Mouse (Mus musculus) gastrocnemius, postnatal 4 days (tissue): ENCODE results near the gene Edaradd. TPM values are rescaled to one million over a fixed set of nuclear protein-coding genes. Genes with fewer than 3 reads are reported as not detected.
"Not testable (repeated sequence)": the region's sequence is repeated elsewhere in the genome, so short reads cannot be mapped to it uniquely, and the experiment has no call there.

Experiments
- DNase-seq, 2 experiments: peaks; one replicate each; pipeline ENCODE4 v3.0.0; 2021 to 2022; ENCODE audit warnings: low spot score in 2 of 2, mixed read lengths in 2 of 2
- total RNA-seq, 2 experiments: library from RNA; stranded (reverse); gene quantifications; 2 replicates each; pipeline ENCODE4 v1.2.3; 2021

Edaradd gene
- total RNA-seq, 2 experiments from 2014 or later, result 0.10 TPM

DNA sequence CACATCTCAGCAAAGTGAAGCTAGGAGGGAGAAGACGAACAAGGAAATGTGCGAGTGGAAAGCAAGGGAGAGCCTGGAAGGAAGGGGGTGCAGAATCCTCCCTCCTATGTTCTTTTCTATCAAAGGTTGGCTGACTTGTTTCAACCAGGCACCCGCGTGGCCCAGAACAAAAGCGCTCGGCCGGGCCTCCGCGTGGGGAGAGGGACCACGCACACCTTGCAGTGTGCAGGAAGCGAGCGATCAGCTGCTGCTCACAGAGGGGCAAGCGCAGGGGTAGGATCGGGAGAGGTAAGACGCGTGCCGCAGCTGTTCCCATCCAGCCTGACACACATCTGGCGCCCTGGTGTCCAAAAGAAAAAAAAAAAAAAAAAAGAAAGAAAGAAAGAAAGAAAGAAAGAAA lies 867 bp downstream of the Edaradd start:
- DNase-seq, result no peak

DNA sequence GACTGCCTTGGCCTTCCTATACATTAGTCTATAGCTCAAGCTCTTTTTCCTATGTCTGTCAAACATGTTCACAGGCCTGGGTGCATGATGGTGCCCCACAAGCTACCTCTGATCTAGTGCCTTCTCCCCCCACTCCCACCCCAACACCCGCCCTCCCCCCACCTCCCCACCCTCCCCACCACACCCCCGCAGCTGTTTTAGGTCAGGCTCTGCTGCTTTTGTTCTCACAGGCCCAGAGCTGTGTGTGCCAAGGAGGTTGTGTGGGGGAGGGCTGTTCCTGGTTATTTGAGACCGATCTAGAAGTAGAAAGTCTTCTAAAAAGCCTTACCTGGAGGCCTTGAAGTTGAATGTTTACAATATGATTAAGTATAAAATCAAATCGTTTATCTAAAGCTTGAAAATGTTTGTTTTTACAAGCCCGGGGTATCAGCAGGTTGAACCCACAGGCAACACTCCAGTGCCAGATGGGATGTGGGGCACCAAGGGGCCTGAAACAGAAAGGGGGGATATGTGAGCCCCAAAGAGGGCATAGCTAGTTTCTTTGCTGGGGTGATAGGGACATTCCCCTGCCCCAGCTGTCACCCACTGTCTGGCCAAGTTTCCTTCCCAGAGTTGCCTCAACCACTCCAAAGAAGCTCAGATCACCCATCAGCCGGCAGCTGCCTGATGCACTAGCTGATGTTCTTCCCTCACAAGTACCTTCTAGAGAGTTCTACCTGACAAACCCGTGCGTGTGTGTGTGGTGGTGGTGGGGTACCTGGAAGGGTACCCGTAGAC lies 8.9 kb downstream of the Edaradd start:
- DNase-seq, result no peak

DNA sequence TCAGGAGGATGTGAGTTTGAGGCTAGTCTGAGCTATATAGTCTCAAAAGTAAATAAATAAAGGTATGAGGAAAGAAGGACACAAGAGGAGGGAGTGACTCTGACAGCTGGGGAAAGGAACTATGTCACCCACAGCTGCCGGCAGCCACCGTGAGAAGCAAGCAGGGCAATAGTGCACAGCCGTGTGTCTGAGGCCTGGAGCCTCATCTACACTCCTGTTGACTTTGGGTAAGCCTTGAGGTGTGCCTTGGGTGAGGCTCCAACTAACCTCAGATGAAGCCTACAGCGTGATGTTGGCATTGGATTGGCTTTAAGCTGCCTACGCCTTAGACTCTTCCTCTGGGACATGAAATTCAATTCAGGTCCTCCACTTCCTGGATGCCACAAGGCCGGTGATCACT lies 10.2 kb downstream of the Edaradd start:
- no peak for DNase-seq

DNA sequence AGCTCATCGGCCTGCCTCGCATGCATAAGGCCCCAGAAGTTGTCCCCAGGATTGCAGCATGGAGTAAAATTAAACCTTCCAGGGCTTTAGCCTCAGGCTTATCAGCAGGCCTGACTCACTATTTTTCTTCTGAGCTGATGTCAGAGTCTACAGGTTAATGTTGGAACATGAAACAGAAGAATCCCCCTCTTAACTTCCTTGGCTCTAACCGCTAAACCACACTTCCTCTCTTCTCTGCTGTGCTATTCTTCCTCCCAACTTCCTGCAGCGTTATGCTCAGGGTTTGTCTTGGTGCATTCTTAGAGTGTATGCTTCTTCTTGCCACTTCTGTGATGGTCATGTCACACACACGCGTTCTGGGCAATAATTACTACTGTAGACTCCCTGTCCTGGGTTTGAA lies 12.8 kb downstream of the Edaradd start:
- DNase-seq, result no peak

DNA sequence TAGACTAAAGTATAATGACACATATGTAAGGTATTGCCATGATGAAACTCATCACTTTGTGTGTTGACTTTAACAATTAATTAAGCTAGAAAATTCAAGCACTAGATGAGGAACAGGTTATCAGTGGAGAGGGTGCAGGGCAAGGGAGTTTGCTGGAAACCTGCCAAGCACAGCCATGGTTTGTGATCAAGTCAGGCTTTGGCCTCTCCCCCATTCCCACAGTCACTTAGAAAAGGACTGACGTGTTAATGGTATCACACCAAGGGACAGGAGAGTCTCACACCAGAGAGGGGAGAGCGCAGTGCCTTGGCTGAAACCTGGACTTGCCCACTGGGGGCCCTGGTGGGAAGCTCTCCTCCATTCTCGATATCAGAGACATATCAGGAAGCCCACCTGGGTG lies 14.9 kb downstream of the Edaradd start:
- DNase-seq, result no peak

DNA sequence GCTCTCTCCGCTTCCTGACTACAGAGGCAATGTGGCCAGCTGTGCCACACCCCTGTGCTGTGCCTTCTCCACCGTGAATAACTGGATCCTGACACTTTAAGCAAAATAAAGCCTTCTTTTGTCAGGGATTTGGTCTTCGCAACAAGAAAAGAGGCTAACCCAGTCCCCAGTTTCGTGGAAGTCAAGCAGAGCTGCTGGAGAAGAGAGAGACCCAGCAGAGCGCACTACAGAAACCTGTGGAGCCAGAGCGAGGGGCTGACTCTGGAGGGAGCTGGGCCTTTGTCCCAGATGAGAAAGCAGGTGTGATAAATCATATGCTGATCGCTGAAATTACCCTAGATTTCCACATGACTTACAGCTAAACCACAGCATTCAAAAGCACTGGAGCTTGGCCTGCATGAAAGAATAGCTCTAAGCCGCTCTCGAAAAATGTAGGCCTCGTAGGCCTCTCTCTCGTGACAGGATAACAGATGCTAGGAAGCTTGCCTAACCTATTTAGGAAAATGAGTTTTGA lies 16.9 kb downstream of the Edaradd start:
- no peak for DNase-seq

DNA sequence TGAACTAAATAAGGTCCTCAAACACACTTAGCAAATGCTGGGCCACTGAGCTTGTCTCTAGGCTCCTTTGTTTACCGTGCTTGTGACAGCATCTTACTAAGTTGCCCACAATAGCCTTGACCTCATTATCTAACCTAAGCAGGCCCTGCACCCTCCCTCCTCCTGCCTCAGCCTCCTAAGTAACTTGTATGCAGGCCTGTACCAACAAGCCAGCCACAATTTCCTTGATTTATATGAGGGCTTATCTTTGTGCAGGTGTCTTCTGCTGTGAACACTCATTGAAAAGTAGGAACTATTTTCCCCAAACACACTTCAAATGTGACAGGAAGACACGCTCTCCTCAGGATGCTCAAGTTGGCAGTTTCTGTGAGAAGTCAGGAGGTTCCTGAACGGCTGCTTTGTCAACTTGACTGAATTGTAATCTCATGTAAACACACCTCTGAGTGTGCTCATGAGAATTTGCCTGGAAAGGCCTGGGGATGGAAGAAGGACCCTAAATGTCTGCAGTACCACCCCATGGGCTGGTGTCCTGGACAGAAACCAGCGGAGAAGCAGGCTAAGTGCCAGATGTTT lies 17.5 kb downstream of the Edaradd start:
- no peak for DNase-seq

DNA sequence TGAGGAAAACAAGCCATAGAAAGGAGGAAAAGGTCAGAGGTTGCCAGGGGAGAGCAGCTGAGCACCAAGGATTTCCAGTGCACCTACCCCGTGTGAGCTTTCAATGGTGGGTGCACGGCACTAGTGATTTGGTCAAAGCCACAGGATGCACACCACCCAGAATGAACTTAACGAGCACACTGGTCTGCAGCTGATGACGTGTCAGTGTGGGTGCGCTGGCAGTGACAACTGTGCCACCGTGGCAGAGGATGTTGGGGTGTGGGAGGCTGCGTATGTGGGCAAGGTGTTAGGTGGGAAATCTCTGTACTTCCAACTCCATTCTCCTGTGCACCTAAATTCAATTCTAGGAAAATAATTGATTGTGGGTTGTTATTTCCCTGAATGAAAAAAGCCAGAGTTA lies 21.1 kb downstream of the Edaradd start:
- no peak for DNase-seq

DNA sequence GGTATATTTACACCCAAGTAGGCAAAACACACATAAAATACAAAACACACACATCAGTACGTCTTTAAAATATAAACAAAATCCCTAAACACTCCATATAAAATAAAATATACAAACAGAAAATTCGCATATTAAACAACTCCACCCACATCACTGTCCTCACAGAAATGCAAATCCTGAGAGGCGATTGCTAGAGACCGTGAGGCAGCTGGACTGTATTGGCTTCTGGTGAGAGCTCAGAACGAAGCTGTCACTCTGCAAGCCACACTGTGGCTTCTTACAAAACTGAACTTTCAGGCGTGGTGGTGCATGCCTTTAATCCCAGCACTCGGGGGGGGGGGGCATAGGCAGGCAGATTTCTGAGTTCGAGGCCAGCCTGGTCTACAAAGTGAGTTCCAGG lies 22.4 kb downstream of the Edaradd start:
- no peak for DNase-seq

DNA sequence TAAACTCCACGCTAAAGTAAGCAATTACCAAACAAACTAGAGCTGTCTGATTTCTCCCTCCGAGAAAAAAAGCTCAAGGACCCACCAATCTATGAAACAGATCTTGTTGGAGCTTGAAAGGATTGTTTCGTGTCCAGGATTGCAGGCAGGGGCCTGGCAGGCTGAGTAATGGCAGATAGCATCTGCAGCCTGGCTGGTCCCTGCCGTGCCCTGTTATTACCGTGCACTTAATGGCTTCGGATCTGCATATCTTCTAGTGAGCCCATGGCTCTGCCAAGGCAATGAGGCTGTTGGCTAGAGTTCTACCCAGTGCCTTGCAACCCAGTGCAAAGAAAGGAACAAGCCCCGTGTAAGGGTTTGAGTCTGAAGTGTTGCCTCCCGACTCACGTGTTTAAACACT lies 25.5 kb downstream of the Edaradd start:
- no peak for DNase-seq

DNA sequence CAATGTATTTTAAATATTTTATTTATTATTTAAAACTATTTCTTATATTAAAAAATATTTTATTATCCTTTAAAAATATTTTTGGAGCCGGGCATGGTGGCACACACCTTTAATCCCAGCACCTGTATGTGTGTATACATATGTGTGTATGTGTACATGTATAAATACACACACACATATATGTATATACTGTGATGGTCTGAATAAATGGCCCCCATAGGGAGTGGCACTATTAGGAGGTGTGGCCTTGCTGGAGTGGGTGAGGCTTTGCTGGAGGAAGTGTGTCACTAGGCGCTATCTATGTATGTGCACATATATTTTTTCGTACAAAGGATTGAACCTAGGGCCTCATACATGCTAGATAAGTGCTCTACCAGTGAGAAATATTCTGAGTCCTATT lies 27.7 kb downstream of the Edaradd start:
- DNase-seq, result no peak

DNA sequence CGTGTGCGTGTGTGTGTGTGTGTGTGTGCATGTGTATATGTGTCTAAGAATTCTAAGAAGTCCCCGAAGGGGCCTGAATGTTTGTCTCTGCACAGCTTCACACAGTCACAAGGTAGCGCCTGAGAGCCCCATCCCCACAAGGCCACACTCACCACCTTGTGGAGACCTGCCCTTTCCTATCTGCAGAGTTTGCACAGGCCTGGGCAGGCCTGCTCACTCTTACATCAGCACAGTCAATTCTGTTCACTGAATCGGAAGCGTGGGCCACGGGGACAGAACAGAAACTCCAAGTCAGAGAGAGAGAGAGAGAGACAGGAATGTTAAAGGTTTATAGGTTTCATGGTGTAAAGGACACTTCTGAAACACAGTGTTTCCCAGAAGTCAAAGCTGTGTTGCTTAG lies 34.6 kb downstream of the Edaradd start:
- DNase-seq, result no peak

DNA sequence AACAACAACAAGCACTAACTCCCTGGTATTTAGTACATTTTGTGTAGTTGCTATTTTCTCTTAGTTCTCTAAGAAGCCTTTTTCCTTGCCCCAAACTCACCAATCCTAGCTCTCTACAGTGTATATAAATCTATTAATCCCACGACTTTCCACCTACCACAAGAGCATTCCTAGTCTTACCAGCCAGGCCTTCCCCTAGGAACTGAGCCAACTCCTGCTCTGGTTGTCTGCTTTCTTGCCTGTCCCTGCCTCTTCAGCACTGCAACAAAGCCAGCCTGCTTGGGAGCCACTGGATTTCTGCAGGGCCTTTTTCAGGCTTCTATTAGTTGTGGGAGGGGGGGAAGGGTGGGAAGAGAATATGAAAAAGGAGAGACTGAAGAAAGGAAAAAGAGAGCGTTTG lies 35.0 kb downstream of the Edaradd start:
- DNase-seq, result no peak

DNA sequence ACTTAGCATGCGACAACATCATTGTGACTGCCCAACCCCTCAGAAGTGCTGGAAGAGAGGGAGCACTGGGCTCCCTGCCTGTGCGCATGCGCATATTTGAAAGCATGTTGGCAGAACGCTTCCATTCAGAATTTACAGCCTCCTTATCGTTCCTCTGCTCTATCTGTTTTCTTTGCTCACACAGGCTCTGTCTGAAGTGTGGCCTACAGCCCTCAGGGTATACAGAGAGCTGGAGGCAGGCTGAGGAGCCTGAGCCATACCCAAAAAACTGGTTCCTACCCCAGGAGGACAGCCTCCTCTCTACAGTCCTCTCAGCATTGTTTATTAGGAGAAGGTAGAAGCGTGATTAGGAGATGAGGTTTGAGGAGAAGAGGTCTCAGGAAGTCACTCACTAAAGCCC lies 40.4 kb downstream of the Edaradd start:
- no peak for DNase-seq

DNA sequence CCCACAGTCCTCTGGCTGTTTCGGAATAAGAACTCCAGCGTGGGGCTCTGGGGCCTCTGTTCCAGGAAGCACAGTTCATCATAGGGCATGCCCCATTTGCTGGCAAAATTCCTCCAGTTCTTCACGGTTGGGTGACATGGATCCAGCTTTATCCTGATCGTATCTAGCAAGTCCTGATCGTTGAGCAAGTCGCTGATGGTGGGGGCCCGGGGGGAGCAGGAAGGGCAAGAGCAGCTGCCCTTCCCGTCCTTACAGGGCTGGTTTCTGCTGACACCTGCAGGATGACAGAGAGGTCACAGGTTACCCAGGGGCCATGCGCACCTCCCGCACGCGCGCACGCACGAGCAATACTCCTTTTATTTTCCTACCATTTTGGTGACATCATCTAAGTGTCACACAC lies 41.9 kb downstream of the Edaradd start:
- no peak for DNase-seq

DNA sequence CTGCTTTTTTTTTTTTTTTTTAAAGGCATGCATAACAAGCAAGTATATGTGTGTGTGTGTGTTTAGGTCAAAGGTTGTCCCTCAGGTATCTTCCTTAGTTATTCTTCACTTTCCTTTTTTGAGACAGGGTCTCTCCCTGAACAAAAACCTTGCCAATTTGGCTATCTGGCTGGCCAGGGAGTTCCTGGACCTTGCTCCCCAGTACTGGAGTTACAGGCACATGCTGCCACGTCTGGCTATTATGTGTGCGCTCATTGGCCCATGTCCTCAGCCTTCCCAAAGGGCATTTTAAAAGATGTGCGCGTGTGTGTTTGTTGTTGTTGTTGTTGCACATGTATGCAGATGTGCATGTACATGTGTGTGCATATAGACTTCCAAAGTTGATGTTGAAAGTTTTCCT lies 43.4 kb downstream of the Edaradd start:
- DNase-seq, result no peak

DNA sequence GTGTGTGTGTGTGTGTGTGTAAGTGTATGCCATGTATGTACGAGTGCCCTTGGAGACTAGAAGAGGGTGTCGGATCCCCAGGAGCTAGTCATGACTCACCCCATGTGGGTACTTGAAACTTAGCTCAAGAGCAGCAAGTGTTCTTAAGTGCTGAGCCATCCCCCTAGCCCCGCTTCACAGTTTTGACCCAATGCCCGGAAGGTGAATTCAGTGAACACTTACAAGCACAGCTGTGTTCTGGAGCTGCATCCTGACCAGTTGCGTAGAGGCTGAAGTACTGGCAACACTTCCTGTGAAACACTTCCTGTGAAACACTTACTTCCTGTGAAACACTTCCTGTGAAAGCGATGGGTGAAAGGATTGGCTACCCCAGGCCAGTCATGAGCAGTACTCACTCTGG lies 45.0 kb downstream of the Edaradd start:
- no peak for DNase-seq

DNA sequence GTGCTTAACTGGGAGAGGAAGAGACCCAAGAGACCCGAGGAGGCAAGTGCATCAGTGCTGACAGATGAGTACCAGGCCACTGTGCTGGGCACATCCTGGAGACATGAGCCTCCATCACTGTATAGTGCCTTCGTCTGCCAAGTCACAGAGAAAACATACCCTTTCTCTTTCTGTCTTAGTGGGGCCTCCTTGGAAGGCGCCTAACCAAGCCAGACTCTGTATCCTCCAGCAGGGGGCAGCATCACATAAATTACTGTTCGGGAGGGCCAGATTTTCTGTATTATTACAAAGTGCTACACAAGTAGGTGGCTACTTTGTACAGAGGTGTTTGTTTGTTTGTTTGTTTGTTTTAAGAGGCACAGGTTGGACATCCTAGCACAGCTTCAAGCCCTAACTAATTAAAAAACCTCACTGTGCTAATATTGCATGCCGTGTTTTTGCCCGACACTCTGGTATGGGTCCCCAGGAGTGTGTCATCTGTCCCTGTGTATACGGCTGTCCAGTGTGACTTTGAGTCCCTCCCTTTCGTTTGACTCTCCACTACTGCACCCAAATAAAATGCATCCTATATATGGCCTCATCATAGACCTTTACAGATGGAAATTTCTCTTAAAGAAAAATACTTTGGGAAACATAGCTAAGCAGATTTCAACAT lies 46.4 kb downstream of the Edaradd start:
- peak; percentile 34 to 56 for DNase-seq

DNA sequence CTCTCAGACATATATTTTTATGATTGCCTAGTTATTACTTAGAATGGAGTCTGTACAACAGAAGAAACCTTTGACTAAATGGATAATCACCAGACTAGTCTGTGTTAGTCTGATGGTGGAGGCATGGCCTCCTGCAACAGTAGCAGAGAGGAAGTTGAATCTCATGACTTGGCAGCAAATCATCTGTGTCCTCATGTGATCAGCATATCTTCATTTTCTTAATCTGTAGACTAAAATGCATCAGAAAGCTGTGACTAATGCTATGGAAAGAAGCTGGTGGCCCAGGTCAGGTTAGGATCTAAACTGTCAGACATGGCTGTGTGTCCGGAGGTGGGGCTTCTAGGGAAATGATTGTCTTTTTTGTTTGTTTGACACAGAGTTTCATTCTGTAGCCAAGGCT lies 51.8 kb downstream of the Edaradd start:
- no peak for DNase-seq

DNA sequence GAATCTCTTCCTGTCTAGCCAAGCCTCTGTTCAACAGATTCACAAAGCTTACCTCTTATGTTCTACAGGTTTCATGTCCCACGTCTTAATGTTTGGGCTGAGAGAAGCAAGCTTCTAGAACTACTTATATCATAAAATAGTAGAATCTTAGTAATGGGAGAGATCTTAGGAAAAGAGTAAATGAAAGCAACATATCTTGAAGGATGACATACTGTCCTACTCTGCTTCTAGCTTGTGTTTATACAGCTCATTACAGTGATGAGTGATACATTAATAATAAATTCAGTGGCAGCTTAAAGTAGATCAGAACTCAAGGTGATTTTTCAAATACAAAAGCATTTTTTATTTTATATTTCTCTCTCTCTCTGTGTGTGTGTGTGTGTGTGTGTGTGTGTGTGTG lies 55.4 kb downstream of the Edaradd start, which contains the start of gene Lgals8:
Lgals8 (minus strand) TSS at position 101 of the 400 bp plus-strand sequence.
- DNase-seq, result no peak

DNA sequence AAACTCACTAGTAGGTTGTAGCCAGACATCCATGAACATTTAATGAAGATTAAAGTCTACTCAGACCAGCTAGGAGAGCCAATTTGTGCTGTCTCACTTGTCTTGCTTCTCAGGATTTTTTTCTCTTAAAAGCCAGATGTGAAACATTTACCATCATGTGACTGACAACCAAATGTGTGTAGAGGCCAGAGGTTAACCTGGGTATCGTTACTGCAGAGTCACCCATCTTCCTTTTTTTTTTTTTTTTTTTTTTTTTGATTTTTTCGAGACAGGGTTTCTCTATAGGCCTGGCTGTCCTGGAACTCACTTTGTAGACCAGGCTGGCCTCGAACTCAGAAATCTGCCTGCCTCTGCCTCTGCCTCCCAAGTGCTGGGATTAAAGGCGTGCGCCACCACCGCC lies 56.1 kb downstream of the Edaradd start:
- not testable (repeated sequence) for DNase-seq

DNA sequence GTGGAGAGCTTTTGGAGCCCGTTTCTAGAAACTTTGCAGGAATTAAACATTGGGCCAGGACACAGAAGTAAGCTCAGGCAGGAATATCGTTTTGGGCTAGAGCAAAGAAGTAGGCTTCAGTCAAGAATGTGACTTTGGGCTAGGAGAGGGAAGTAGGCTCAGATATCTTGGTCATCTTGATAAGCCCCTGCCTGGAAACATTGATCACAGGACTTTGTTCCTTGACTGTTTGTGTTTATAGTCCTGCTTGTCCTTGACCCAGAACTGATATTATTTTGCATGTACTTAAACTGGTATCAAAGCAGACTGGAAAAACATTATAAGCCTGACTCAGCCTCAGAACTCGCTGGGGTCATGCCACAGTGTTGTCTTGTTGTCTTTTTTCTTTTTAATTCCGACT lies 57.6 kb downstream of the Edaradd start:
- no peak for DNase-seq
